Mouse (Mus musculus) neural tube, embryonic 15.5 days (tissue): Measurements from ENCODE around the gene 1700001K19Rik. TPM values are rescaled to one million over a fixed set of nuclear protein-coding genes. Genes with fewer than 3 reads are reported as not detected.
A peak's percentile ranks its signal among the peaks of the same experiment; 100 is the strongest.
"Not testable (repeated sequence)": the region's sequence is repeated elsewhere in the genome, so short reads cannot be mapped to it uniquely, and the experiment has no call there.

Experiments
- ATAC-seq: fragments of 200-750 bp; cut with Nextera tagmentation; 2 replicates; pipeline ENCODE4 v1.8.0; 2017; ENCODE audit warnings: mild to moderate bottlenecking, moderate TSS enrichment, moderate library complexity; ENCODE audit not compliant: low FRiP score
- H3K27ac ChIP-seq: fragments of 300-500 bp; sonication (generic); replicated peaks from 2 replicates; pipeline ENCODE4 v1.5.1; 2015; ENCODE audit warnings: mild to moderate bottlenecking, inconsistent platforms
- H3K27me3 ChIP-seq: fragments of 300-500 bp; sonication (generic); replicated peaks from 2 replicates; pipeline ENCODE4 v1.6.1; 2015; ENCODE audit warnings: inconsistent platforms
- H3K36me3 ChIP-seq: fragments of 300-500 bp; sonication (generic); 2 replicates; pipeline ENCODE4 v1.6.1; 2015; ENCODE audit warnings: inconsistent platforms
- H3K4me1 ChIP-seq: fragments of 300-500 bp; sonication (generic); 2 replicates; pipeline ENCODE4 v1.6.1; 2015; ENCODE audit warnings: inconsistent platforms
- H3K4me2 ChIP-seq: fragments of 300-500 bp; sonication (generic); 2 replicates; pipeline ENCODE4 v1.6.1; 2015; ENCODE audit warnings: inconsistent platforms, mild to moderate bottlenecking, moderate library complexity
- H3K4me3 ChIP-seq: fragments of 300-500 bp; sonication (generic); replicated peaks from 2 replicates; pipeline ENCODE4 v1.5.1; 2015; ENCODE audit warnings: mild to moderate bottlenecking, inconsistent platforms
- H3K9ac ChIP-seq: fragments of 300-500 bp; sonication (generic); replicated peaks from 2 replicates; pipeline ENCODE4 v1.6.1; 2015; ENCODE audit warnings: mild to moderate bottlenecking, inconsistent platforms
- H3K9me3 ChIP-seq: fragments of 300-500 bp; sonication (generic); replicated peaks from 2 replicates; pipeline ENCODE4 v1.6.1; 2016; ENCODE audit warnings: inconsistent platforms
- WGBS: fragments of 180-500 bp; shearing (Covaris S2); methylation state at CpG from one replicate; pipeline ENCODE4 v1.1.7; 2015; ENCODE audit warnings: mixed read lengths; 5-methylcytosine and 5-hydroxymethylcytosine counted together
- polyA plus RNA-seq: library from polyadenylated mRNA; unstranded; fragments of >200 nt; fragmentation: Nextera tagmentation; extraction: Ambion mirVana; gene quantifications from 2 replicates; pipeline ENCODE4 v1.2.1, GENCODE M21; 2015

1700001K19Rik gene
- polyA plus RNA-seq, 1 experiment from 2014 or later: 0.17 TPM

DNA sequence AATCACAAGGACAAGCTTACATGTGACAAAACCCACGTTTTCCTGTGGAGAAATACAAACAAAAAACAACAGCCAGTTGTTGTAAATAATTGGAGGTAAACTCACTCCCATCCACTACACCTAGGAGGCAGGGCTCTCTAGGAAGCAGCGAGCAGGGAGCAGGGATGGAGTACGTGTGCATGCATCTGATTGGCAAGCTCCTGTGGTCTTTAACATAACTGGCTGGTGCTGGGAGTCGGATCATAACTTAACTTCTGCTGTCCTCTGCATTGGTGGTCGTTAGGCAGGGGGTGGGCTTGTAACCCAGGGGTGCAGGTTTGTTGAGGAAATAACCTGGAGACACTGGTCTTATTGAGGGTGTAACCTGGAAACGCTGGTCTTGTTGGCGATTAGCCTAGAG lies 21.3 kb upstream of the 1700001K19Rik start:
- Histone ChIP-seq H3K36me3 (no peaks in the 10 kb centered on the region), H3K4me3 (no peak overlapping the region), H3K27me3 (no peaks in the 10 kb centered on the region; the same call in 1 of the 2 replicates), H3K4me1 (peaks cover 30% of the 10 kb centered on the region), H3K27ac (no peak overlapping the region), H3K9ac (no peak overlapping the region), H3K4me2 (no peak overlapping the region), H3K9me3 (no peaks in the 10 kb centered on the region)
- ATAC-seq: no peak
- 71% methylated on average over 7 of the region's 7 CpGs for WGBS

DNA sequence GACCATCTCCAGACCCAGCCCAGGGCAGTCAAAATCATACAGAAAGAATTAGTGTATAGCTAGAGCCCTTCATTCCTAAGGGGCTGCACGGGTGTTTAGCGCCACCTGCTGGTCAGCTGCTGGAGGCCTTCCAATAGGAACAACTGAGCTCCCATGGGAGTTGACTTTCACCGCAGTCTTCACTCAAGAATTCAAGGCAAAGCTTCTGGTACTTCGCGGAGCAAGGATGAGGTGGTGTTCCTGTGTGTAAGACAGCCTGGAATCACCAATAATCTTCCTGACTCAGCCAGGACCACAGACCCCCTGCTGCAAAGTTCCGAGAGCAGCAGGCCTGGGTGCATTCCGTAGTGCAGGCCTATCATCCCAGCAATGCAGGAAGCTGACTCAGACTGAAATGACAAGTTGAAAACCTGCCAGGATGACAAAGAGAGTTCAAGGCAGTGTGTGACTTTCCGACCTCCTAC lies 20.6 kb upstream of the 1700001K19Rik start:
- H3K4me3 ChIP-seq: no peak overlapping the region
- no peaks in the 10 kb centered on the region for H3K9me3 ChIP-seq
- 29% methylated on average over 8 of the region's 8 CpGs for WGBS
- H3K9ac ChIP-seq: no peak overlapping the region
- H3K27me3 ChIP-seq: no peaks in the 10 kb centered on the region; the same call in 1 of the 2 replicates
- H3K27ac ChIP-seq: no peak overlapping the region
- no peak overlapping the region for H3K4me2 ChIP-seq
- H3K36me3 ChIP-seq: no peaks in the 10 kb centered on the region
- no peak for ATAC-seq
- peaks cover 30% of the 10 kb centered on the region for H3K4me1 ChIP-seq

DNA sequence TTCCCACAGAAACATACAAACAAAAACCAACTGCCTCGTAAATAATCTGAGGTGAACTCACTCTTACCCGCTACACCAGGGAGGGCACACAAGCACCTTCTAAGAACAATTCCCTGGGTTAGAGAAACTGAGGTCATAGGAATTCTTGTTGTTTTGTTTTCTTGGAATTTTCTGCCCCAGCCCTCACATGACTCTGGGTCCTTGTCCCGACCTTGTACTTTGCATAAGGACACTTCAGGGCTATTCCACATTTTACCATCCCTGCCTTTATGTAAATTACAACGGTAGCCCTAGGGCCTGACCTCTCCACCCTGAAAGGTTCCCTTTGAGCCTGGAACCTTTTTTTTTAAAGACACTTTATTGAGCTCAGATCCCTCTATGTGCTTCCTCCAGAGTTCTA lies 20.1 kb upstream of the 1700001K19Rik start, which contains the start of gene Hsp90aa1:
TSS of gene Hsp90aa1 (minus strand) at position 173 of the 400 bp plus-strand sequence.
- WGBS: 44% methylated on average over 4 of the region's 4 CpGs
- no peaks in the 10 kb centered on the region for H3K9me3 ChIP-seq
- no peak within 1 kb of the TSS for H3K4me2 ChIP-seq
- no peak within 1 kb of the TSS for H3K4me3 ChIP-seq
- no peaks in the 10 kb centered on the region for H3K36me3 ChIP-seq
- peaks cover 27% of the 10 kb centered on the region for H3K4me1 ChIP-seq
- no peak within 1 kb of the TSS for H3K27ac ChIP-seq
- H3K9ac ChIP-seq: no peak within 1 kb of the TSS
- ATAC-seq: no peak
- no peaks in the 10 kb centered on the region; the same call in 1 of the 2 replicates for H3K27me3 ChIP-seq

DNA sequence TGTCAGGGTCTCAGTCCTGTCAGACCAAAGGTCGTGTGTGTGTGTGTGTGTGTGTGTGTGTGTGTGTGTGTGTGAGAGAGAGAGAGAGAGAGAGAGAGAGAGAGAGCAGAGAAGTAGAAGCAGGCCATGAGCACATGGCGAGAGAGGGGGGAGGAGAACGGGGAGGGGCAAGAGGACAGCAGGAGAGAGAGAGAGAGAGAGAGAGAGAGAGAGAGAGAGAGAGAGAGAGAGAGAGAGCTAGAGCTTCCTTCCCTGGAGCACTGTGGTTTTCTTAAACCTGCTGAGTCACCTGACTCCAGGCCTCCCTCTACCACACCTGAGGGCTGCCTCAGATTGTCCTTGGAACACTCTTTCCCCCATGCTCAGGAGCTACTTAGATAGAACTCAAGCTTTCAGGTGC lies 18.9 kb upstream of the 1700001K19Rik start:
- not testable (repeated sequence) for H3K36me3 ChIP-seq, H3K9me3 ChIP-seq, ATAC-seq, H3K27ac ChIP-seq, H3K27me3 ChIP-seq, H3K4me2 ChIP-seq, H3K9ac ChIP-seq, H3K4me3 ChIP-seq
- whole genome bisulfite sequencing: 28% methylated on average over 3 of the region's 3 CpGs
- H3K4me1 ChIP-seq: peaks cover 22% of the 10 kb centered on the region

DNA sequence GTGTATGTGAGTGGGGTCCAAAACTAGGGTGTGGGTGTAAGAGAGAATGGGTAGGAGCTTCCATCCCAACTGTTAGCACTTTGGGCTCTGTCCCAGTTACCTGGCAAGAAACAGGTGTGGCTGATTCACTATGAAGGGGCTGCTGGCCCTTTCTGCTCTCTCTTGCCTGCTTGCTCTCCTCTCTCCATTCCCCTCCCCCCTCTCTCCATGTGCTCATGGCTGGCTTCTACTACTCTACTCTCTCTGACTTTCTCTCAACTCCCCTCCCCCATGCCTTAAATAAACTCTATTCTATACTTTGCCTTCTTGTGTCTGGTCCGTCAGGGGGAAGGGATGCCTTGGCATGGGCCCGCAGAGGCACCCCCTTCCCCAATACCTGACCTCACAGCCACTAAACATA lies 18.3 kb upstream of the 1700001K19Rik start:
- 65% methylated on average over 2 of the region's 2 CpGs for WGBS
- Histone ChIP-seq H3K4me2 (no peak overlapping the region), H3K27ac (no peak overlapping the region), H3K4me3 (no peak overlapping the region), H3K9ac (no peak overlapping the region), H3K36me3 (no peaks in the 10 kb centered on the region), H3K27me3 (no peaks in the 10 kb centered on the region; the same call in 1 of the 2 replicates), H3K9me3 (no peaks in the 10 kb centered on the region), H3K4me1 (peaks cover 16% of the 10 kb centered on the region)
- ATAC-seq: no peak

DNA sequence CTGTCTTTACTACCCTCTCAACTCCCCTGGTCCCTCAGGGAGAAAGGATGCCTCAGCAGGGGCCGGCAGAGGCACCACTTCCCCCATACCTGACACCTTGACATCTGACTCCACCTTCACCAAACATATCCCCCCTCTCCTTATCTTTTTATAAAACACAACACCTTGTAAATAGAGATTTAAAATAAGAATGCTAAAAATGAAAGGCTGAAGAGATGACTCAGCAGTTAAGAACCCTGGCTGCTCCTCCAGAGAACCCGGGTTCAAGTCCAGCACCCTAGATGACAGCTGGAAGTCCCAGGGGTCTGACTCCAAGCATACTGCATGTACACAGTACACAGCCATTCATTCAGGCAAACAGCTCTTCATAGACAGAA lies 16.7 kb upstream of the 1700001K19Rik start:
- Histone ChIP-seq H3K9ac (no peak overlapping the region), H3K36me3 (peaks cover 6% of the 10 kb centered on the region), H3K4me3 (no peak overlapping the region), H3K27ac (no peak overlapping the region), H3K4me1 (peaks cover 23% of the 10 kb centered on the region), H3K27me3 (no peaks in the 10 kb centered on the region; the same call in 1 of the 2 replicates), H3K9me3 (no peaks in the 10 kb centered on the region), H3K4me2 (no peak overlapping the region)
- 59% methylated on average over 2 of the region's 2 CpGs for WGBS
- ATAC-seq: no peak

DNA sequence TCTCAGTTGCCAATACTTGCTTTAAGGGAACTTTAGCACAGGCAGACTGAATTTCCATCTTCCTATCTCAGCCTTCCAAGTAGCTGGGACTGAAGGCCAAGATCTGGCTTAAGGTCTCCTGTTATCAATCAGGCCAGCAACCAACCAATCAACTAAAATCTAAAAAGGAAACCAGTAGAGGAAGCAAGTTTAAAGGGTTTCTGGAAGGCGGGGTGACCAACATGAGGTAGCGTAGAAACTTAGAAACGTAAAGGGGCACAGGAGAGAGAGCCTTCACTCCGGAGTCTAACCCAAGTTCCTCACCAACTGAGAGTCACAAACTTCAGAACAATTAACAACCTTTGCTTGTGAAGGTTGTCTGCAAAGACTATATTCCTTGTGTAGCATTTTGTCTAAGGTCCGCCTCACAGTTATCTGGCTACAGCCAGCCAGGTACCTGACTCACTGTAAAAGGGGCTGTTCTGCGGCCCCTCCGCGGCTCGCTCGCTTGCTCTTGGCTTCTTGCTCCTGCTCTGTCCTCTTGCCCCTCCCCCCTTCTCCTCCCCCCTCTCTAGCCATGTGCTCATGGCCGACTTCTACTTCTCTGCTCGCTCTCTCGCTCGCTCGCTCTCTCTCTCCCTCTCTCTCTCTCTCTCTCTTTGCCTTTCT lies 16.2 kb upstream of the 1700001K19Rik start:
- H3K4me1 ChIP-seq: peaks cover 26% of the 10 kb centered on the region
- WGBS: 55% methylated on average over 12 of the region's 15 CpGs
- no peak for ATAC-seq
- H3K27me3 ChIP-seq: no peaks in the 10 kb centered on the region; the same call in 1 of the 2 replicates
- H3K4me3 ChIP-seq: no peak overlapping the region
- no peak overlapping the region for H3K4me2 ChIP-seq
- H3K27ac ChIP-seq: no peak overlapping the region
- peaks cover 9% of the 10 kb centered on the region for H3K36me3 ChIP-seq
- H3K9ac ChIP-seq: no peak overlapping the region
- H3K9me3 ChIP-seq: no peaks in the 10 kb centered on the region

DNA sequence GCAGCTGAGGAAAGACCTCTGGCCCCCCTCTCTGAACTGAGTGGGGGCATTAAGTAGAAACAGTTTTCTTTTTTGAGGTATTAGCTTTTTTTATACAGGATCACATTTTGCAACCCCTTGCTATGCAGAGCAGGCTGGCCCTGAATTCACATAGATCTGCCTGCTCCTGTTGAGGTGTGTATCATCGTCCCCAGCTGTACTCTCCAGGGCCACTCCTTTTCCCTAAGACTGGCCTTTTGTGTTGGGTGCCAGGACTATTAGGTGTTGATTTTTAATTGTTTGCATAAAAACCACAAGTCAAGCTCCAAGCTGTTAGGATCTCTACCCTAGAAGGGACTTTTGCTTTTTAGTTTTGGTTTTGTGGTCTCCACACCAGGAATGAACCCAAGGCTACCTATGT lies 15.7 kb upstream of the 1700001K19Rik start:
- H3K27ac ChIP-seq: no peak overlapping the region
- WGBS: 91% methylated on average over 1 of the region's 1 CpGs

DNA sequence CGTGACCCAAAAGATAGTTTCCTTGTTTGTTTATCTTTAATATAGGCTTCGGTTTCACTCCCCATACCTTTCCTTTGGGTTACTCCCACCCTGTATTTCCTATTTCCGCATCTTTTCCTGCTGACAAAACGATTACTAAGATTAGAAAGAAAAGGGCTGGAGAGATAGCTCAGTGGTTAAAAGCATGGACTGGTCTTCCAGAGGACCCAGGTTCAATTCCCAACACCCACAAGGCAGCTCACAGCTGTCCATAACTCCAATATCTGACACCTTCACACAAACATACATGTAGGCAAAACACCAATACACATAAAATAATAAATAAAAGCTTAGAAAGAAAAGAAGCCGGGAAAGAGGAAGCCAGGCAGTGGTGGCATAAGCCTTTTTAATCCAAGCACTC lies 15.0 kb upstream of the 1700001K19Rik start:
- WGBS: 81% methylated on average over 5 of the region's 5 CpGs
- no peak overlapping the region for H3K9ac ChIP-seq

More for the DNA sequence above, 15.7 kb upstream of the 1700001K19Rik start:
- H3K9ac ChIP-seq: no peak overlapping the region
- peaks cover 12% of the 10 kb centered on the region for H3K36me3 ChIP-seq
- peaks cover 24% of the 10 kb centered on the region for H3K4me1 ChIP-seq
- no peak for ATAC-seq
- no peaks in the 10 kb centered on the region for H3K9me3 ChIP-seq
- no peak overlapping the region for H3K4me2 ChIP-seq
- no peak overlapping the region for H3K4me3 ChIP-seq
- H3K27me3 ChIP-seq: no peaks in the 10 kb centered on the region; the same call in 1 of the 2 replicates

DNA sequence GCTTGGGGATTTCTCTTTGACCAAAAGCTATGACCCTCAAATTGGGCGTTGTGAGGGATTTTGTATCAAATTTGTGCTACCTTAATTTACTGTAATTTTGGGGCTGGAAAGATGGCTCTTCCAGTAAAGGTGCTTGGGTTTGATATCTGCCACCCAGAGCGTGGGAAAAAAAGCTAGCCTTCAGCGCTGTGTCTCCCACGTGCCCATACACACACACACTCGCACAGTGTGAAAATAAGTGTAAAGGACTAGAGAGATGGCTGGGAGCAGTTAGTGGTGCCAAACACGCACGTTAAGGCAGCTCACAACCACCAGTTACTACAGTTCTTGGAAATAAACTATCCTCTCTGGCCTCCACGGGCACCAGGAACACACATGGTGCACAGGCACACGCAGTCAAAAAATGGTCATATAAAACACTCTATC lies 14.6 kb upstream of the 1700001K19Rik start:
- 0 out of 2 replicates have a peak, but pooled peaks have one; percentile 4 for ATAC-seq
- Histone ChIP-seq H3K4me3 (peak overlapping the region; percentile 86), H3K9me3 (no peaks in the 10 kb centered on the region), H3K4me2 (peak overlapping the region; percentile 86), H3K9ac (peak overlapping the region; percentile 87), H3K27me3 (no peaks in the 10 kb centered on the region; the same call in 1 of the 2 replicates), H3K27ac (peak overlapping the region; percentile 94), H3K4me1 (peaks cover 18% of the 10 kb centered on the region), H3K36me3 (peaks cover 16% of the 10 kb centered on the region)
- 45% methylated on average over 9 of the region's 9 CpGs for WGBS

More for the DNA sequence above, 15.0 kb upstream of the 1700001K19Rik start:
- Histone ChIP-seq H3K4me2 (peak overlapping the region; percentile 86), H3K36me3 (peaks cover 16% of the 10 kb centered on the region), H3K27me3 (no peaks in the 10 kb centered on the region; the same call in 1 of the 2 replicates), H3K4me3 (no peak overlapping the region), H3K9me3 (no peaks in the 10 kb centered on the region), H3K4me1 (peaks cover 18% of the 10 kb centered on the region), H3K27ac (no peak overlapping the region)
- ATAC-seq: no peak

DNA sequence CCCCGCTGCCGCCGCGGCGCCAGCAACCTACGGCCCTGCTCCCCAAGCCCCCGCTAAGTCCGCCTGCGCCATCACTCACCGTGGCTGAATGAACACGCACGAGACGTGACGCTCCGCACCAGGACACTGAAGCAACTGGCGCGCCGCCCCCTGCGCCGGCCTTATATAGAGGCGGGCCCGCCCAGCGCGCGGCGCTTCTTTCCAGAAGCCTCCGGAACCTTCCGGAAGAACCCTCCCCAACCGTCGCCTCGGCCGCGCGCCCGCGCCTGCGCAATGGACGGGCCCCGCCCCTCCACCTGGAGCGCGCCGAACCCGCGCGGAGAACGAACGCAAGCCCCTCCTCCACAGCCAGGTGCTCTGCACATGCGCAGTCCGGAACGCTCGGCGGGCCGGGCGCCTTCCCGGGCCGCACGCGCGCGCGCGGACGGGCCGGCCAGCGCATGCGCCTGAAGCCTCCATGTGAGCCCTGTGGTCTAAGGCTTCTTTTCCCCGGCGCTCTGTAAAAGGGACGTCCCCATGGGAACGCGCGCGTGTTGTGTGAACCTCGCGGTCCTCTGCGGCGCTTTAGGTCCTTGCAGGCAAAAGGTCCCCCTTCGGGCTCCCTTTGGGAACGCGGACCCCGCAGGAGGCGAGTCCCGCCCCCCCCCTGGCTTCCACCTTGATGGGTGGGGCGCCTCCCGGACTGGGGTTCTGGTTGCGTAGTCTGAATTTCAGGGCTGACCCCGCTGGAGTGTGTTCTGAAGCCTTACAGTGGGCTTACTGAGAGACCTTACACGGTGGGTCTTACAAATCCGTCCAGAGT lies 14.0 kb upstream of the 1700001K19Rik start:
- Histone ChIP-seq H3K9me3 (no peaks in the 10 kb centered on the region), H3K4me3 (peak overlapping the region; percentile 86), H3K4me2 (peak overlapping the region; percentile 86), H3K27ac (peak overlapping the region; percentile 97), H3K4me1 (peaks cover 18% of the 10 kb centered on the region), H3K9ac (peak overlapping the region; percentile 98), H3K36me3 (peaks cover 21% of the 10 kb centered on the region), H3K27me3 (no peaks in the 10 kb centered on the region)
- ATAC-seq: peak; percentile 95
- WGBS: under 1% methylated on average over 89 of the region's 89 CpGs
